Mouse (Mus musculus): ENCODE measurements around the gene Cerk.
"Not testable (repeated sequence)": the region's sequence is repeated elsewhere in the genome, so short reads cannot be mapped to it uniquely, and the experiment has no call there.

Cerk gene

DNA sequence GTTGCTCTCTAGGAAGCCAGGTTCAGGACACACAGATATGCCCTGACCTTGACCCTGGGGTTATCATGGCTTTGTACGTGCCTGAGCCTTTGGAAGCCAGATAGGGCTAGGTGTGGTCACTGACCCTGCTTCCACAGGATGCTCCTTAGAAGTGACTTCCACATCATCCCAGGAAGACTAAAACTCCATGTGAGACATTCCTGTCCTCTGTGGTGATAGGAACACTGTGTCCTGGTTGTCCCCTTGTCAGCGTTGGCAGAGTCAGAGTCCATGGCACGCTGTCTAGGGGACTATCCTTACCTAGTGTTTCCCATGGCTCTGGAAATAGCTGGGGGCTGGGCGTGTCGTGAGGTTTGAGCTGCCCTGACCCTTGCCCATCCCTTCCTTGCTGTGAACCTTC is 69.5 kb downstream of the Cerk start:
- DNase-seq (ENCODE audit: low spot score in 2 of 2): peak; percentile 25 to 64

GRCm38 (mm10) chr15:86113342-86113710 is 72.6 kb downstream of the Cerk start:
- DNase-seq (ENCODE audit: low spot score in 2 of 2): no peak

GRCm38 (mm10) chr15:86112707-86113341 is 73.1 kb downstream of the Cerk start:
- no peak for DNase-seq (ENCODE audit: low spot score in 2 of 2)

- no peak for DNase-seq (ENCODE audit: low spot score in 2 of 2)
Measured at GRCm38 (mm10) chr15:86110361-86111103, 75.4 kb downstream of the Cerk start.

GRCm38 (mm10) chr15:86109650-86110211 is 76.2 kb downstream of the Cerk start:
- peak; percentile 69 to 78 for DNase-seq (ENCODE audit: low spot score in 2 of 2)

GRCm38 (mm10) chr15:86109245-86109644 is 76.7 kb downstream of the Cerk start:
- peak; percentile 61 to 69 for DNase-seq (ENCODE audit: low spot score in 2 of 2)

DNA sequence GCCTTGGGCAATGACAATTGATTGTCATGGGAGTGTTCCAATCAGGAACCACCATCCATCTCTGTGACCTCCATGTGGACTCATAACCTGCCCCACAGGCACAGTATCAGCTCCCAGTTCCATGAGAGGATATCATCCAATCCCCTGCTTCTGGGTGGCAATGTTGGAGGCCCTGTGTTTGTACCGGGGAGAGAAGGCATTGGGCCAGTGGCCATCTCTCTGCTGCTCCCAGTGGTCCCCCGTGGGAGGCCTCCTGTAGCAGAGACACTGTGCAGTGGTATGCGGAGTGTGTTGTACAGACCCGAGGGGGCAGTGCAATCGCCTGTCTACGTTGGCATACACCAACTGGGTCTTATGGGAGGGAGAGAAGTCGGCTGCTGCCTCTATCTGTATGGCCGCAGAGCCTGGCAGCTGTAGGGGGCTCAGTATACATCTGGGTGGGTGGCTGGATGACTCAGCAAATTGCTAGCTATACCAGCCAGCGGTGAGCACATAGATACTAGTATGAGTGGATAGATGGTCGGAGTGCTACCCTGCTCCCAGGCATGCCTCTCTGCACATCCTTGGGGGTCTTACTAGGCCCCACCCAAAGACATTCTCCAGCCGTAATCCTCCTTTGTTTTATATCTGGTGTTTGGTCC is 78.0 kb downstream of the Cerk start:
- no peak for DNase-seq (ENCODE audit: low spot score in 2 of 2)

- DNase-seq (ENCODE audit: low spot score in 2 of 2): no peak
Measured at GRCm38 (mm10) chr15:86105751-86106150, 80.2 kb downstream of the Cerk start.

DNA sequence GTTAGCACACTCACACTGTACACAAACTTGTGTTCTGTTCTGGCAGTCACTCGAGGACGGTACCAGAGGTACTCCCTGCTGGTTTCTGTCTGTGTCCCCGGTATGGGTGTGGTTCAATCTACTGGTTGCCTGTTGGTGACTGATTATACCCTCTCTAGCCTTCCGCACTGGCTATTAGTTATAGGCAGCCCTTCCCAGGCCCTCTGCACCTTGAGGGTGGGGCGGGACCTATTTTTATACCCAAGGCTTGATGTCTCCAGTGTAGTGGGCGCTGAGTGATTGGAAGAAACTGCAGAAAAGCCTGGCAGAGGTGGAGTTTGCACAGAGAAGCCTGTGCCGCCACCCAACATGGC is 80.6 kb downstream of the Cerk start:
- DNase-seq (ENCODE audit: low spot score in 2 of 2): no peak

GRCm38 (mm10) chr15:86104401-86105344 is 81.3 kb downstream of the Cerk start:
- no peak for DNase-seq (ENCODE audit: low spot score in 2 of 2)

DNA sequence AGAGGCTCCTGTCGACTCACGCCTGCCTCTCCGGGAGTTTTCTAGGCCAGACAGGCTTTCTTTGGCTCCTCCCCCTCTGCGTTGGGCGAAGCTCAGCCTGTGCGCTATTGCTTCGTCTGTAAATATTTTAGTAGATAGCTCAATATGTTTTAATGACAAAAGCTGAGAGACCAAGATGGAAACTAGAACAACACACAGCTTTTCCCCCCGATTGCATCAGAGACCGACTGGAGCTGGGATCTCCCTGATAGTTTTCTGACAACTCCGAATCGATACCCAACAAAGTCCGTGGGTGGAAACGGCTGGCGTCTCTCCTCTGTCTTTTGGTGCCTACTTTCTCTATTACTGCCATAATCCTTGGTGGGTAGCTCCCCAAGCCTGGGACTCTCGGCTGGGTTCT is 83.6 kb downstream of the Cerk start:
- no peak for DNase-seq (ENCODE audit: low spot score in 2 of 2)

DNA sequence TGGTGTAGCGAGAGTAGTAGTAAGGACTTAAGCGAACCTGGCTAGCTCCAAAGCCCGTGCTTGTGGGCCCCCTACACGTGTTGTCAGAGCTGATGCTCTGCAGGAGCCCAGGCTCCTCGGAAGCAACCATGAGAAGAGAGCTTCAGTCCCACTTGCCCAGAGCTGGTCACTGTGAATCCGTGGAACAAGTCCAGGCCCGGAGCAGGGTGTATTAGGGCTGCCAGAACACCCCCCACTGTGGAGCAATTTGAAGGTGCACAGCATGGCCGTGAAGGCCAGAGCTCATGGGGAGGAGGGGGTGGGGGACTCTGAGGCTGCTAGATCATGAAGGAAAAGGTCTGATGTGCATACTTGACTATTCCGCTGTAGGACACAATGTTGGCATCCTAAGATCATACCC is 84.4 kb downstream of the Cerk start:
- DNase-seq (ENCODE audit: low spot score in 2 of 2): no peak

GRCm38 (mm10) chr15:86097871-86098270 is 88.1 kb downstream of the Cerk start:
- no peak for DNase-seq (ENCODE audit: low spot score in 2 of 2)

- not testable (repeated sequence) for DNase-seq (ENCODE audit: low spot score in 2 of 2)
Measured at GRCm38 (mm10) chr15:86096604-86097020, 89.3 kb downstream of the Cerk start.

- DNase-seq (ENCODE audit: low spot score in 2 of 2): peak; percentile 71 to 74
Measured at GRCm38 (mm10) chr15:86095722-86096603, 90.0 kb downstream of the Cerk start.

DNA sequence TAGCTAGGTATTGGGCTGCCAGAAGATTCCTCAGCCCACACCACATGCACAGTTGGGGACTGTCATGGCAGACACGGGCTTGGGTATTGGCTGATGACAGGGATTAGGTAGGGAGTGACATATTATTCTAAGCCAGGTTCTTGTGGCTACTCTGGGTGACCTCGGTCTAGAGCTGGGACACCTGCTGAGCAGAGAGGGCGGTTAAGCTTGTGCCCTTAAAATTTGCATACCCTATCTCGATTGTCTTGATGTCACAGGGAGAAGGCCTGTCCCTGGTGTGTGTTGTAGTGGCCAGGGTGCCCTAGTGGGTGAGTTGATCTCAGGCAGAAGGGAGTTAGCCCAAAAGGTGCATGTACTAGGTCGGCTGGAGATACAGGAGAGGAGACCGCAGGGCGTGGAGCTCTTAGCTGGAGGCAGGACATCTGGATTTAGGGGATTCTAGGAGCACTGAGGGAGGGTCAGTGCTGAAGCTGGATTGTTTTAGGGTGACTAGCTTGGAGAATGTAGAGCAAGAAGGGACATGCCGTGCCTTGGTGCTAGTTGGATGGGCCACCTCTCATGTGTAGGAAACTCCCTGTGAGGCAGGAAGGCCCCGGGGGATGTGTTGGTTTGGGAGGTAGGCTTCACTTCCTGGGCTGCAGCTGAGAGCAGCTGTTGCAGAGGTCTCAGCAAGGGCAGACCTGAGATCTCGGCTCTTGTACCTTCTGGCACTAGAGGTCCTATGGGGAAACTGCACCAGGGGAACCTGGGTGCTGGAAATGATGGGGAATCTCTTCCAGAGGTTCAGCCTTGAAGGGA is 91.4 kb downstream of the Cerk start:
- no peak for DNase-seq (ENCODE audit: low spot score in 2 of 2)

- peak; percentile 76 to 81 for DNase-seq (ENCODE audit: low spot score in 2 of 2)
Measured at GRCm38 (mm10) chr15:86093236-86093635, 92.7 kb downstream of the Cerk start.

DNA sequence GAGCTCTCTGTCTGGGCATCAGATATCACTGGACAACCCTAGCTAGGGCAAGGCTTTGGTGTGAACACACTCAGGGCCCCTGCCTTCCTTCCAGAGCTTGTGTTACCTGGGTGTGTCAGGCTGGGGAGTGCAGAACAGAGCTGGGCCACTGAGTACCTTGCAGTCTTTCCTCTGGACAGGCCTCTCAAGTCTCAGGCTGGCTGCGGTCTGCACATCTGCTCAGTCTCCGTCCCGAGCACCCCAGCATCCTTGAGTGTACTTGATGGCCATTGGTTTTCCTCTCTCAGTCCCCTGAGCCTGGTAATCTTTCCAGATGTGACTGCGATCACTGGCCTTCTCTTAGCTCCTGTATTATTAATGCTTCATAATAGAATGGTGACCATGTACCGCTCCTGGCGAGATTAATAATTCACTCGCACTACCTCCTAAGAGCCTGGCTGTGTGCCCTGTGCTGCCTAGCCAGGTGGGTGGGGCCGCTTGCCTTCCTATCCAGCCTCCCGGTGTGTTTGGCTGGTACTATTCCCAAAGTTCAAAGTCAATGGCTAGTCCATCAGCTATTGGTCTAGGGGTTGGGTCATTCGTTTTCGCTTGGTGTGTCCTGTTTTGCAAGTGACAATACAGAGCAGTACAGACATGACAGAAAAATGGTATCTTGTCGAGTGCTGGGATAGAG is 93.8 kb downstream of the Cerk start:
- peak in 1 of 2 experiments; percentile 65 for DNase-seq (ENCODE audit: low spot score in 2 of 2)
